Mouse (Mus musculus) embryo, embryonic 10.5 days (tissue): ENCODE measurements around the gene Pds5b.
"Not testable (repeated sequence)": the region's sequence is repeated elsewhere in the genome, so short reads cannot be mapped to it uniquely, and the experiment has no call there.

ENCODE experiments used
- DNase-seq: peaks from one replicate; pipeline ENCODE4 v3.0.0-alpha.2; 2015; ENCODE audit warnings: low spot score

The Pds5b gene

DNA sequence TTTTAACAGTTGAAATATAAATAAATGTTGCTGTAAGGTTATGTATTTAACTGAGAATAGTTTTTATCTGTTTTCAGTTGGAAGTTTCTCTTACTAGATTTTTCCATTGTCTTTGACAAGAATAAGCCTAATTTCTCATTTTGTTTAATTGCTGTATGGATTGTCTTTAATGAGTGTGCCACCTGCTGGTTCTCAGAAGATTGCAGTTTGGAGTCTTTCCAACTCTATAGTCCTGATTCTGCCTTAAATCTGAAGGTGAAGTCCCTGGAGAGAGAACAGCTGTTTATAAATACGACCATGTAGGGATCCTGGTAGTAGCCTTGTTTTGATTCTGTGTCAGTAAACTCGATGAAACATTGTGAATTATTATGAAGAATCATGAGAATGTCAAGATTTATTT is 29.2 kb downstream of the Pds5b start:
- DNase-seq = peak; percentile 17

DNA sequence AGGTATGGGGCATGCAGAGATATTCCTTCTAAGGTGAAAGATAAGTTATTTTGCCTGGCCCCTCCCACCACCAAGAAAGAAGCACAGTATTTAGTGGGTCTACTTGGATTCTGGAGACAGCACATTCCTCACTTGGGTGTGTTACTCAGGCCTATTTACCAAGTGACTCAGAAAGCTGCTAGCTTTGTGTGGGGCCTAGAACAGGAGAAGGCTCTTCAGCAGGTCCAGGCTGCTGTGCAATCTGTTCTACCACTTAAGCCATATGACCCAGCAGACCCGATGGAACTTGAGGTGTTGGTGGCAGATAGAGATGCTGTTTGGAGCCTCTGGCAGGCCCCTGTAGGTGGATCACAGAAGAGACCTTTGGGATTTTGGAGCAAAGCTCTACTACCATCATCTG is 33.1 kb downstream of the Pds5b start:
- DNase-seq = not testable (repeated sequence)

DNA sequence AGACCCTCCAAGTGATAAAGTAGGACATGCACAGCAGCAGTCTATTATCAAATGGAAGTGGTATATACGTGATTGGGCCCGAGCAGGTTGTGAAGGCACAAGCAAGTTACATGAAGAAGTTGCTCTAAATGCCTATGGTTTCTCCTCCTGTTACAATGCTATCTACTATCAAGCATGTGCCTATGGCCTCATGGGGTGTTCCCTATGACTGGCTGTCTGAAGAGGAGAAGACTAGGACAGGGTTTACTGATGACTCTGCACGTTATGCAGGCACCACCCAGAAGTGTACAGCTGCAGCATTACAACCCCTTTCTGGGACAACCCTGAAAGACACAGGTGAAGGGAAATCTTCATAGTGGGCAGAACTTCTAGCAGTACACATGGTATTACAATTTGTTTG is 33.6 kb downstream of the Pds5b start:
- DNase-seq = not testable (repeated sequence)

GRCm38 (mm10) chr5:150711503-150711902 is 38.0 kb downstream of the Pds5b start:
- DNase-seq = no peak

DNA sequence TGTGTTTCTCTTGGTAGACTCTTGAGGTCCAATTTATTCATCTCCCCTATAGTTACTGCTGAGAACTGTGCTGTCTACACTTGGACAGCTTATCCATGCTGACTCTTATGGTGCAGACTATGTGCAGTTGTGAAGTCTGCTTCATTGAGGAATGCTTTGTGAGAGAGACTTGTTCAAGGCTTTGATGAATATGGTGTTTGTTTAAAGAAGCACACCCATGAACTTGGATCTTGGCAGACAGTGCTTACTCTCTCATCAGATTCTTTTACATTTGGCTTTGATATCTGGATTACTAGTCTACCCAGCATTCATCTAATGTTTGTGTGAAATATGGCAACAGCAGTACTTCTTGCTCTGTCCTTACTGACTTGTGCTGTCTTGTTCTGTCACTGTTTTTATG is 39.9 kb downstream of the Pds5b start:
- DNase-seq = no peak

- peak; percentile 84 for DNase-seq
Measured at GRCm38 (mm10) chr5:150717775-150718174, 44.2 kb downstream of the Pds5b start.

GRCm38 (mm10) chr5:150724641-150725040 is 51.1 kb downstream of the Pds5b start:
- DNase-seq = no peak

- not testable (repeated sequence) for DNase-seq
Measured at GRCm38 (mm10) chr5:150737028-150737427, 63.5 kb downstream of the Pds5b start.

DNA sequence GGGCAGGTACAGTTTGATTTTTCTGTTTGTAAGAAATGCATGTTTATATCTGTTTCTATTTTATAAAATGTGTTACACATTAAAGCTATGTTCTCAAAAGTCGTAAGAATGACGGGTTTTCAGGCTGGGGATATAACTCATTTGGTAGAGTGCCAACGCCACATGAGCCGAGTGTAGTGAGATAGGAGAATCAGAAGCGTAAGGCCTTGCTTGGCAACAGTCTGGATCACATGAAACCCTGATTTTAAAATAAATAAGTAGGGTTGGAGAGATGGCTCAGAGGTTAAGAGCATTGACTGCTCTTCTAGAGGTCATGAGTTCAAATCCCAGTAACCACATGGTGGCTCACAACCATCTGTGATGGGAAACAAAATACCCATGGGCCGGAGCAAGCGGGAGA is 65.8 kb downstream of the Pds5b start:
- DNase-seq = no peak

DNA sequence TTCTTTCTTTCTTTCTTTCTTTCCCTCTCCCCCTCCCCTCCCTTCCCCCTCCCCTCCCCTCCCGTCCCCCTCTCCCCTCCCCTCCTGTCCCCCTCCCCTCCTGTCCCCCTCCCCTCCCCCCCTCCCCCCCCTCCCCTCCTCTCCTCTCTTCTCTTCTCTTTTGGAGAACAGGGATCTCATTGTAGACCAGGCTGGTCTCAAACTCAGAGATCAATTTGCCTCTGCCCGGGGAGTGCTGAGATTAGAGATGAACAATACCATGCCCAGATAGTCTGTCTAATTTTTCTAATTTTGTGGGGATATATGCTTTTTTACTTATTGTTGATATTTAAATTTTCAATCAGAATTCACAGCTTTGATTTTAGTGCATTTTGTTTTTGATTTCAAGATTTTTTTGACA is 67.1 kb downstream of the Pds5b start:
- DNase-seq = no peak

DNA sequence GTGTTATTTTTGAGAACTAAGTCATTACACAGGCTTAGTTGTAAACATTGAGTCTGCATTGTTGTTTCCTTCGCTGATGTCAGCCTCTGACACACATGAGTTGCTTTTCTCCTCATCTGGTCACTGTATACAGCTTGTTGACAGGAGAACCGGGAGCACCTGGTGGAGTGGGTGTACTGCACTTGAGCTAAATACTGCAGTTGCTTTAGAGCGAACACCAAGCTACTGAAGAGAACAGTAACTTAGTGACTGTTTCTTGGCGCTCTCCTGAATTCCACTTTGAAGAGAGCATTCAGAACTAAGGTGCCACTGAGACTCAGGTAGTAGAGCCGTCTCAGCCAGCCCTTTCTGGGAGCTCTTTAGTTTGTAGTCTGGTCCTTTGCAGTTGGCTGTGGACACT is 83.1 kb downstream of the Pds5b start:
- no peak for DNase-seq

GRCm38 (mm10) chr5:150772403-150772802 is 98.9 kb downstream of the Pds5b start:
- DNase-seq = peak; percentile 55

GRCm38 (mm10) chr5:150773083-150773482 is 99.5 kb downstream of the Pds5b start:
- no peak for DNase-seq

DNA sequence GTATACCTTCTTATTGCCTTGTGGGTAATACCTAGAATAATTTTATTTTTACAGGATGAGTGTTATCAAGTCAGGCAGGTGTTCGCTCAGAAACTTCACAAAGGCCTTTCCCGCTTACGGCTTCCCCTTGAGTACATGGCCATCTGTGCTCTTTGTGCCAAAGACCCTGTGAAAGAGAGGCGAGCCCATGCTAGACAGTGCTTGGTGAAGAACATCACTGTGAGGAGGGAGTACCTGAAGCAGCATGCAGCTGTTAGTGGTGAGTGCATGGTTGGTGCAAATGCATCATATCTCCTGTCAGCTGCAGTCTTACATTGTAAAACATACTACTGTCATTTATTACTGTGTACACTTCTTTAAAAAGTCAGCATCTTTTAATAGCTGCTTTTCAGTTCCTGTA is 114.7 kb downstream of the Pds5b start:
- DNase-seq = no peak

- no peak for DNase-seq
Measured at GRCm38 (mm10) chr5:150789039-150789438, 115.5 kb downstream of the Pds5b start.

DNA sequence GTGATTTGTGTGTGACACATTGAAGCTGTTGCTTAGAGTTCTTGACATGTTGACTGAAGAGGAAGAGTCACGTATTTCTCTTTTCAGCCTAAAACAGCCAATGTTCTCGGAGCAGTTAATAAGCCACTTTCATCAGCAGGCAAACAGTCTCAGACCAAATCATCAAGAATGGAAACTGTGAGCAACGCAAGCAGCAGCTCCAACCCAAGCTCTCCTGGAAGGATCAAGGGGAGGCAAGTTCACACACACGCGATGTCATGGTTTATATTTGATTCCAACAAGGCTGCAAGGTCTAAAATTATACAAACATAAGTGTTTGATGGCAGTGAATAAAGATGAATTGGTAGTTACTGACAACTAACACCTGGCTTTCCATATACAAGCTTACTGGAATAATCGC is 120.6 kb downstream of the Pds5b start:
- no peak for DNase-seq

DNA sequence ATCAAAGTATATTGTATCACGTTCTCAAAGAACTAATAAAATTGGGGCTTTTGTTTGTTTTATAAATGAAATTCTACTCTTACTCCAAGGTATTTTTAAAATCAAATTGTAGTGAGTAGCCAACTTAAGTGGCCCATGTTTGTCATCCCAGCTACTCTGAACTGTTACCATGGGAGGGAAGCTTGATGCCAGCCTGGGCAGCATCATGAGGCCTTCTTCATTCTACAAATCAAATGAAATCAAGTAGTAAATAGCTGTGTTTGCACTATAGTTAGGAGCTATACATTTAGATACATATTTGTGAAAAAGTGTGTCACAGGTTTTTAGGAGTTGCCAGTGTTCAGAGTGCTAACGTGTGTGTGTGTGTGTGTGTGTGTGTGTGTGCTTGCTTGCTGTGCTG is 126.5 kb downstream of the Pds5b start:
- DNase-seq = no peak

GRCm38 (mm10) chr5:150814111-150814990 is 140.8 kb downstream of the Pds5b start:
- peak; percentile 35 for DNase-seq

DNA sequence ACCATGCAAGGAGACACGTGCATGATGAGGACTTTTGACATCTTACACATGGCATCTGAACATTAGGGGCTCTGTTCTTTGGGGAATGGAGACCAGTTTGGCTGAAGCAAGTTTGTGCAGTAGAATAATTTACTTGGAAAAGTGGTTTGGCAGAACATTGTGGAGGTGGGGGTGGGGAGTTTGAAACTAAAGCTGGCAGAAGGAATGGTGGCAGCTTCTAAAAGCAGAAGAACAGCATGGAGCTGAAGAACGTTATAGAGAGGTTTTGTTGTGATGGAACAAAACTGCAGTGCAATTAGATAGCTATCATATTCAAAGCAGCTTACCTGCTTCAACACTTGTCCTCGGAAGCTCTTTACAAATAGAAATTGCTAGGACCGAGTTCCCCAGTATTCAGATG is 141.9 kb downstream of the Pds5b start:
- DNase-seq = no peak

DNA sequence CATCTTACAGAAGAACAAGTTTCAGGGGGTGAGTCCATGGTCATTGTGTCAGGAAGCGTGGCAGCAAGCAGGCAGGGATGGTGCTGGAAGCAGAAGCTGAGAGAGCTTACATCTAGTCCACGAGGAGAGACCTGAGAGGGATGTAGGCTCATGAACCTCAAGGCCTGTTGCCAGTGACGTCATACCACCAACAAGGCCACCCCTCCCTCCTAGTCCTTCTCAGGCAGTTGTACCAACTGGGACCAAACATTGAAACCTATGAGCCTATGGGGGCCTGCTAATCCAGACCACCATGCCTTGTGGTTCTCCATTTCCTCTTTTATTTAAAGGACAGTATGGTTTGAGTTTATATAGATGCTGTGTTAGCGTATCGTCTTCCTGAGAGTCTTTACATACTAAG is 143.2 kb downstream of the Pds5b start:
- no peak for DNase-seq

DNA sequence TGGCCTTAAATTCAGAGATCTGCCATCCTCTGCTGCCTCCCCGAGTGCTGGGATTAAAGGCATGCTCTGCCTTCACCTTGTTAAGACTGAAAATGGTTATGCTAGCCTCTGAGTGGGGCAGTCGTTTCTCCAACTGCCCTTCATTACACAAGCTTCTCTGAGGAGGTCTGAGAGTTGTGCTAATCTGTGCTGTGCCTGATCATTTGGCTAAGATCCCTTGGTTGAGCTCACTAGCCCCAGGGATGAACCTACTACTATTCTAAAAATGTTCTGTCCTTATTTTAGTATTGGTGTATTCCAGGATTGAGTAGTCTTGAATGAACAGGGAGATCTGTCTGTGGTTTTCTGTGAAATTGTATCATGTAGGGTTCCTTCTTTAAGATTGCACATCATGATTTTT is 144.5 kb downstream of the Pds5b start:
- DNase-seq = no peak

DNA sequence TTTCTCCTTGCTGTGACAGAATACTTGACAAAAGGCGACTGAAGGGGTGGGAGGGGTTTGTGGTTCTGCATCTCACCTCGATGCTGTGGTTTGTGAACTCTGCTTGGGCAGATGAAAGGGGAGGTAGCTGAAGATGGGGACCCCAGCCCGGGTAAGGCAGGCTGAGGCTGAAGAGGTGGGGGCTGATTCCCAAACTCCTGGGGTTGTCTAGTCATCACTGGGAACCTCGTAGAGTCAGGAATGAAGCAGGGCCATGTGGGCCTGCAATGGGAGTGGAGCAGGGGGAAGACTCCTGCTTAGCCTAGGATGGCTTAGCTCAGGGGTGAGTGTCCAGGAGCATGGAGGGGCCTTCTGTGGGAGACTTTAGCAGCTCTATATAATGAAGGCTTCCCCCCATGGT is 145.3 kb downstream of the Pds5b start:
- no peak for DNase-seq

DNA sequence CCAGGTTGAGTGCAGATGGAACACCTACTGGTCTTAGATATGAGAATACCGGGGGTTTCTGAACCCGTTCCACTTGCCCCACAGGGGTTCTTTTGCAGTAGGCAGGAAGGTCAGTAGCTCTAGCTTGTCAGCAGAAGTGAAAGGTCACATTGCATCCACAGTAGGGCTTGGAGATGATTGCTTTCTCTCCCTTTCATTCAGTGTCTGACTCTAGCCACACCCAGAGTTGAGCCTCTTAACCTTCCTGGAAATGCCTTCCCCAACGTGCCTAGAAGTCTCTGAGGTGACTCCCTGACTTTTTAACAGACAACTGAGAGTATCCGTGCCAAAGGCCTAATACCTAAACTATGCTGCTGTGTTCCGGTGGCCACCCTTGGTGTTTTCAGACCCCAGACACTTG is 146.0 kb downstream of the Pds5b start:
- DNase-seq = no peak

- no peak for DNase-seq
Measured at GRCm38 (mm10) chr5:150821152-150821551, 147.6 kb downstream of the Pds5b start.
